Mouse (Mus musculus): ENCODE measurements around the gene Fads1.

DNA sequence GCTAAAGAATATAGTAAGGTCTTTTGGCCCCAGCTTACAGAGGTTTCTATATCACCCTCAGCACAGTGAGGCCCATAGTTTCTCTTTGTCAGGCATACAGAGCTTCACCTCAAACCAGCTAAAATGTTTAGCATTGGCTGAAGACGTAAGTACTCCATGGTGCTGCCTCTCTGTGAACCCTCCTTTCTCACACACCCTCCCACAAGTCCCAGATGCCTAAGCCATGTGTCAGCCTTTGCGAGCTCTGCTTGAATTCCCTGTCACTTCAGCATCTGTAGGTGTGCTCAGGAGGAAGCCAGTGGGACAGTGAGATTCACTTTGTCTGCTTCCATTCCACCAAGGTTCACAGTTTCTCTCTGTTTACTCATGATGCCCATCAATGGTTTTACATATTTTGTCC is 25.0 kb upstream of the Fads1 start:
- TF ChIP-seq TAL1 (IDR thresholded peaks at IDR 0.05; ENCODE audit: low read length), result no peak
- TF ChIP-seq GATA1 (IDR thresholded peaks at IDR 0.05; ENCODE audit: low read length), result no peak
